Mouse (Mus musculus) intestine, postnatal 0 days (tissue): ENCODE results near the gene Neurod2. TPM values are rescaled to one million over a fixed set of nuclear protein-coding genes. Genes with fewer than 3 reads are reported as not detected.

Experiments used
- ATAC-seq: fragments of 200-750 bp; cut with Nextera tagmentation; 2 replicates; pipeline ENCODE4 v1.8.0; 2017; ENCODE audit warnings: mild to moderate bottlenecking, moderate TSS enrichment, moderate library complexity
- H3K27ac ChIP-seq: fragments of 300-500 bp; sonication (generic); 2 replicates; pipeline ENCODE4 v1.5.1; 2014; ENCODE audit warnings: mild to moderate bottlenecking, low read depth, low read length, moderate library complexity
- H3K27me3 ChIP-seq: fragments of 300-500 bp; sonication (generic); replicated peaks from 2 replicates; pipeline ENCODE4 v1.6.1; 2014; ENCODE audit warnings: low read length, mixed read lengths; ENCODE audit not compliant: control insufficient read depth, insufficient read depth
- H3K36me3 ChIP-seq: fragments of 300-500 bp; sonication (generic); 2 replicates; pipeline ENCODE4 v1.6.1; 2014; ENCODE audit warnings: mild to moderate bottlenecking, moderate library complexity; ENCODE audit not compliant: control insufficient read depth, insufficient read depth
- H3K4me1 ChIP-seq: fragments of 300-500 bp; sonication (generic); replicated peaks from 2 replicates; pipeline ENCODE4 v1.6.1; 2014; ENCODE audit warnings: antibody characterized with exemption, low read length, mixed read lengths; ENCODE audit not compliant: control insufficient read depth, insufficient read depth
- H3K4me2 ChIP-seq: fragments of 300-500 bp; sonication (generic); replicated peaks from 2 replicates; pipeline ENCODE4 v1.6.1; 2014; ENCODE audit warnings: low read depth, mild to moderate bottlenecking, moderate library complexity
- H3K4me3 ChIP-seq: fragments of 300-500 bp; sonication (generic); 2 replicates; pipeline ENCODE4 v1.5.1; 2014; ENCODE audit warnings: low read depth, low read length
- H3K9ac ChIP-seq: fragments of 300-500 bp; sonication (generic); 2 replicates; pipeline ENCODE4 v1.6.1; 2014; ENCODE audit warnings: mild to moderate bottlenecking, low read depth, low read length
- H3K9me3 ChIP-seq: fragments of 300-500 bp; sonication (generic); 2 replicates; pipeline ENCODE4 v1.6.1; 2016; ENCODE audit warnings: mixed run types; ENCODE audit not compliant: control insufficient read depth
- CTCF ChIP-seq: sonication (generic); IDR thresholded peaks from 2 replicates; pipeline ENCODE4 v1.5.1; 2016; ENCODE audit warnings: low read depth, mild to moderate bottlenecking, control low read depth, antibody characterized with exemption, moderate library complexity
- WGBS: fragments of 180-500 bp; shearing (Covaris S2); extraction: QIAGEN DNeasy Blood & Tissue Kit; methylation state at CpG from one replicate; pipeline ENCODE4 v1.1.7; 2014; 5-methylcytosine and 5-hydroxymethylcytosine counted together
- polyA plus RNA-seq: library from polyadenylated mRNA; unstranded; fragments of >200 nt; fragmentation: Nextera tagmentation; extraction: Ambion mirVana; gene quantifications from 2 replicates; pipeline ENCODE4 v1.2.1, GENCODE M21; 2015

The Neurod2 gene
- polyA plus RNA-seq, 1 experiment from 2014 or later, result not detected

DNA sequence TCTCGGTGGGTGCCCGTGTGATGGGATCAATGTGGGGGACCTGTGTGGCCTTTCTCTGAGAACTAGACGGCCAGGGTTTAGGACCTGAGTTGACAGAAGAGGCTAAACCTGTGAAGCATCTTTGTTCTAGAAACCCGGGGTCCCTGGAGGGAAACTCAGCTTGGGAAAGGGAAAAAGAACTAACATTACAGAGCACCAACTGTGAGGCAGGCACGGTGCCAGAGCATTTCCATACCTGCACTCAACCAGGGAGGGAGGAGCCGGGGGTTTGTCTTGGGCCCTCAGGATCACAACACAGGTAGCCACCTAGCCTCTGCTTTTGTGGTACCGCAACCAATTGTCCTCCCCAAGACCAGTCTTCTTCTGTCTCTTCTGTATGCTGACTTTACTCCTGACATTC, 41.5 kb downstream of the Neurod2 start:
- H3K9me3 ChIP-seq, result no peaks in the 10 kb centered on the region
- no peak overlapping the region for H3K4me3 ChIP-seq
- TF ChIP-seq CTCF, result no peak
- no peak for ATAC-seq
- no peaks in the 10 kb centered on the region for H3K4me1 ChIP-seq
- no peak overlapping the region for H3K4me2 ChIP-seq
- H3K27me3 ChIP-seq, result no peaks in the 10 kb centered on the region
- no peak overlapping the region for H3K9ac ChIP-seq
- no peak overlapping the region for H3K27ac ChIP-seq
- H3K36me3 ChIP-seq, result no peaks in the 10 kb centered on the region
- WGBS, result 56% methylated on average over 7 of the region's 7 CpGs

DNA sequence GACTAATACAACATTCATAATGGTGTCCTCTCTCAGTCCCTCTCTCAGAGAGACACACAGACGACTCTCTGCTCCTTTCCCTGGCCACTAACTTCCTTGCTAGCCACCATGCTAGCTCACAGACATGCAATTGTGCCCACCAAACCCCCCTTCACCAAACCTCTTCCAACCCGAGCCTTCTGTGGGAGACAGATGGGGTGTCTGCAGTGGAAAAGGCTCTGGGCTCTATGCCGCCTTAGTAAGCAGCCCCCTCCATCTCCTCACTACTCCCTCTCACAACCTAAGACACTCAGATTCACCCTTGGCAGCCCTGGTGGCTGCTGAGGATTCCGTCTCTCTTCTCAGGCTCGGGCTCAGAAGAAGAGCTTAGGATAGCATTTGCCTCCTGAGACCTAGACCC, 41.9 kb downstream of the Neurod2 start:
- Histone ChIP-seq H3K9me3 (no peaks in the 10 kb centered on the region), H3K36me3 (no peaks in the 10 kb centered on the region), H3K27me3 (no peaks in the 10 kb centered on the region), H3K4me1 (no peaks in the 10 kb centered on the region), H3K4me2 (no peak overlapping the region), H3K27ac (no peak overlapping the region), H3K4me3 (no peak overlapping the region), H3K9ac (no peak overlapping the region)
- ATAC-seq, result no peak
- TF ChIP-seq CTCF, result no peak
- 49% methylated on average over 5 of the region's 5 CpGs for WGBS

DNA sequence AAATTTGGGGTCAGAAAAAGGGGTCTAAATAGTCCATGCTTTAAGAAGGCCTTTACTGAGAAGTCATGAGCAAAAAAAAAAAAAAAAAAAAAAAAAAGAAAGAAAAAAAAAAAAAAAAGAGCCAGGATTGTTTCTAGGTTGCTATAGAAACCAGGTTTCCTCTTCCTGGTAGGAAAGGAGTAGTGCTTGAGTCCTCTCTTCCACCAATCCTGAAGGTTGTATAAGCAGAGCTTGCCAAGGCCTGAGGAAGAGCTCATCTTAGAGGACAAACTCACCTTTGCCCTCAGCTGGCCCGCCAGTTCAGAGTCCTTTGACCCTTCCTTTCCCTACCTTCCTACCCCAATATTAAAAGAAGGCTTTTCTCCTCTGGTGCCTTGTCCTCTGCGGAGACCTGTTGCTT, 44.1 kb downstream of the Neurod2 start:
- Histone ChIP-seq H3K27ac (no peak overlapping the region), H3K4me1 (no peaks in the 10 kb centered on the region), H3K9ac (no peak overlapping the region), H3K36me3 (peaks cover 4% of the 10 kb centered on the region; the same call in 1 of the 2 replicates), H3K4me3 (no peak overlapping the region), H3K4me2 (no peak overlapping the region), H3K9me3 (no peaks in the 10 kb centered on the region), H3K27me3 (no peaks in the 10 kb centered on the region)
- 40% methylated on average over 2 of the region's 2 CpGs for WGBS
- ATAC-seq, result 0 out of 2 replicates have a peak, but pooled peaks have one; percentile 31
- no peak for TF ChIP-seq CTCF

DNA sequence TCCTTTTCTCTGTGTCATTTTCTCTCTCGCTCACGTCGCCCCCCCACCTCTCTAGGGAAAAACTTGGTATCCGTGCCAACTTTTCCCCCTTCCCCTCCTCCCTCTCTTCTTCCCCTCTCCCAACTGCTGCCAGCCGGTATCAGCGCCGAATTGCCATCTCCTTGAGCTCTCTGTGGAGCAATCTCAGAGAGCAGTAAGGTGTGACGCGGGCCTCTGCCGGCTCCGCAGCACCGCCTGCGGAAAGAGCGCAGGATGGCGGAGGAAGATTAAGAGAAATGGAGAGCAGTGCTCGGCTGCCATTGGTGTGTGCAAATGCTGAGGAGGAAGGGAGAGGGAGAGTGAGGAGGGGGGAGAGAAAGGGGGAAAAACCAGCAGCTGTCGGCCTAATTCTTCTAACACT, 45.2 kb downstream of the Neurod2 start:
- Histone ChIP-seq H3K27me3 (no peaks in the 10 kb centered on the region), H3K4me3 (no peak overlapping the region), H3K27ac (no peak overlapping the region), H3K4me2 (peak overlapping the region; percentile 48), H3K9me3 (no peaks in the 10 kb centered on the region), H3K4me1 (no peaks in the 10 kb centered on the region), H3K36me3 (peaks cover 4% of the 10 kb centered on the region; the same call in 1 of the 2 replicates), H3K9ac (no peak overlapping the region)
- peak; percentile 23 for TF ChIP-seq CTCF
- ATAC-seq, result 0 out of 2 replicates have a peak, but pooled peaks have one; percentile 10
- WGBS, result 6% methylated on average over 16 of the region's 17 CpGs

DNA sequence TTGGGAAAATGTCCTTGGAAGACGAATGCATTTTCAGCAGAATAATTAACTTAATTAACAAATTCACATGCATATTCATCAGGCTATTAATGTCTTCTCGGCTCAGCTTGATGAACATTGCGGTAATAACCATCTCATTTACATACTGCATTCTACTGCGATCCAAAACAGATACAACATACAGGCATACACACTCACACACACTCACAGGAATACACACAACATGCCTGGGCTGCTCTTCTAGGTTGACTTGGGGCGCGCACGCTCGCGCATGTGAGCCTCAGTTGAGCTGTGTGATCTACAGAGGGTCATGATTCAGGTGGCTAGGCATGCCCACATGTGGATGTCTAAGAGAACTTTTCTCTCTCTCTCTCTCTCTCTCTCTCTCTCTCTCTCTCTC, 45.7 kb downstream of the Neurod2 start:
- TF ChIP-seq CTCF, result no peak
- Histone ChIP-seq H3K9me3 (no peaks in the 10 kb centered on the region), H3K4me1 (no peaks in the 10 kb centered on the region), H3K4me3 (no peak overlapping the region), H3K27me3 (no peaks in the 10 kb centered on the region), H3K36me3 (peaks cover 8% of the 10 kb centered on the region; the same call in 1 of the 2 replicates), H3K27ac (no peak overlapping the region), H3K4me2 (no peak overlapping the region), H3K9ac (no peak overlapping the region)
- no peak for ATAC-seq
- 39% methylated on average over 9 of the region's 9 CpGs for WGBS

Other genes starting within 250 kb of the Neurod2 start
- 7.3 and 7.8 TPM in 2 replicates for gene Fbxl20, start 179.2 kb downstream of the Neurod2 start, polyA plus RNA-seq
- gene Med1, start 136.4 kb downstream of the Neurod2 start, polyA plus RNA-seq, result 25.2 and 25.3 TPM in 2 replicates
- gene Cdk12, start 126.6 kb downstream of the Neurod2 start, polyA plus RNA-seq, result 4.9 and 6.4 TPM in 2 replicates
- gene Ppp1r1b, start 18.8 kb upstream of the Neurod2 start, polyA plus RNA-seq, result 99.5 and 102 TPM in 2 replicates
- gene Stard3, start 28.7 kb upstream of the Neurod2 start, polyA plus RNA-seq, result 29.0 and 30.1 TPM in 2 replicates
- 0.44 and 0.69 TPM in 2 replicates for gene Tcap, start 54.2 kb upstream of the Neurod2 start, polyA plus RNA-seq
- not detected in 2 replicates for gene Pnmt, start 56.8 kb upstream of the Neurod2 start, polyA plus RNA-seq
- 14.7 and 15.1 TPM in 2 replicates for gene Pgap3, start 70.8 kb upstream of the Neurod2 start, polyA plus RNA-seq
- gene Erbb2, start 82.8 kb upstream of the Neurod2 start, polyA plus RNA-seq, result 19.4 and 20.7 TPM in 2 replicates
- 264 and 265 TPM in 2 replicates for gene Mien1, start 109.3 kb upstream of the Neurod2 start, polyA plus RNA-seq
- gene Grb7, start 116.7 kb upstream of the Neurod2 start, polyA plus RNA-seq, result 50.2 and 50.7 TPM in 2 replicates
- 0.20 and 0.24 TPM in 2 replicates for gene Ikzf3, start 216.4 kb upstream of the Neurod2 start, polyA plus RNA-seq
- 3.2 and 4.0 TPM in 2 replicates for gene Zpbp2, start 221.4 kb upstream of the Neurod2 start, polyA plus RNA-seq